Mouse (Mus musculus) adrenal gland, adult (tissue): ENCODE data around the gene Atp6ap1l.
A peak's percentile ranks its signal among the peaks of the same experiment; 100 is the strongest.
"Not testable (repeated sequence)": the region's sequence is repeated elsewhere in the genome, so short reads cannot be mapped to it uniquely, and the experiment has no call there.

Experiments used
- DNase-seq, 2 experiments: peaks; one replicate each; pipeline ENCODE4 v3.0.0; 2022 to 2023; ENCODE audit warnings: low spot score in 1 of 2; ENCODE audit not compliant: inconsistent age in 2 of 2

The Atp6ap1l gene

GRCm38 (mm10) chr13:90905176-90905575 lies at the start of gene Atp6ap1l:
Gene Atp6ap1l, minus strand, starts transcription at chr13:90905355.
- DNase-seq: no peak

- no peak for DNase-seq
Observed at GRCm38 (mm10) chr13:90939600-90939999, 34.4 kb upstream of the Atp6ap1l start.

- DNase-seq: no peak
Observed at GRCm38 (mm10) chr13:90939192-90939591, 34.0 kb upstream of the Atp6ap1l start.

GRCm38 (mm10) chr13:90935852-90936251 lies 30.7 kb upstream of the Atp6ap1l start:
- DNase-seq: no peak

- no peak for DNase-seq
Observed at GRCm38 (mm10) chr13:90933256-90933655, 28.1 kb upstream of the Atp6ap1l start.

- peak; percentile 58 to 88 for DNase-seq
Observed at GRCm38 (mm10) chr13:90929847-90930246, 24.7 kb upstream of the Atp6ap1l start.

GRCm38 (mm10) chr13:90928266-90928665 lies 23.1 kb upstream of the Atp6ap1l start:
- DNase-seq: not testable (repeated sequence)

- DNase-seq: no peak
Observed at GRCm38 (mm10) chr13:90926938-90927633, 21.9 kb upstream of the Atp6ap1l start.

- DNase-seq: no peak
Observed at GRCm38 (mm10) chr13:90926125-90926765, 21.1 kb upstream of the Atp6ap1l start.

- no peak for DNase-seq
Observed at GRCm38 (mm10) chr13:90925191-90925590, 20.0 kb upstream of the Atp6ap1l start.

- DNase-seq: peak in 1 of 2 experiments; percentile 31
Observed at GRCm38 (mm10) chr13:90924072-90924471, 18.9 kb upstream of the Atp6ap1l start.

GRCm38 (mm10) chr13:90923617-90924016 lies 18.5 kb upstream of the Atp6ap1l start:
- not testable (repeated sequence) for DNase-seq

- peak; percentile 92 to 97 for DNase-seq
Observed at GRCm38 (mm10) chr13:90922751-90923612, 17.8 kb upstream of the Atp6ap1l start, which contains the start of gene Rps23. Gene Rps23, plus strand, starts transcription at chr13:90922958.

- no peak for DNase-seq
Observed at GRCm38 (mm10) chr13:90914721-90915120, 9.6 kb upstream of the Atp6ap1l start.

- no peak for DNase-seq
Observed at GRCm38 (mm10) chr13:90913675-90914192, 8.6 kb upstream of the Atp6ap1l start.

GRCm38 (mm10) chr13:90912760-90913674 lies 7.9 kb upstream of the Atp6ap1l start:
- no peak for DNase-seq

- no peak for DNase-seq
Observed at GRCm38 (mm10) chr13:90907376-90907775, 2.2 kb upstream of the Atp6ap1l start.

GRCm38 (mm10) chr13:90896821-90897220 lies 8.3 kb downstream of the Atp6ap1l start:
- DNase-seq: no peak

- no peak for DNase-seq
Observed at GRCm38 (mm10) chr13:90896098-90896497, 9.1 kb downstream of the Atp6ap1l start.

GRCm38 (mm10) chr13:90894819-90895218 lies 10.3 kb downstream of the Atp6ap1l start:
- DNase-seq: no peak
